Comparison of ENCODE assay signal across 8 mouse cellular contexts in the genomic region with DNA sequence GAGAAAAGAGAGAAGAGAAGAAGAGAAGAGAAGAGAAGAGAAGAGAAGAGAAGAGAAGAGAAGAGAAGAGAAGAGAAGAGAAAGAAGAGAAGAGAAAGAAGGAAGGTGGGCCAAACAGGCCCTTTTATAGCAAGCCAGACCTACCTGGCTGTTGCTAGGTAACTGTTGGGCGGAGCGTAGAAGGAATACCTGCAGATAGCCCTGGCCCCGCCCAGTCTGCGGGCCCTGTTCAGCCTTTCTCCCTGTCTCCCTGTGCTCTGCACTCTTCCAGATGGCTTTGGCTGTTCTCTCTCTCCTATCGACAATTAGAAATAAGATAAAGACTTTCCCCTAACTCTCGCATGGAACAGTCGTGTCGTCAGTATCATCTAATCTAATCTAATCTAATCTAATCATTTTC. TPM values are rescaled to one million over a fixed set of nuclear protein-coding genes. Genes with fewer than 3 reads are reported as not detected.
DNase-seq lines count a peak whose midpoint lies in the region; ATAC-seq and TF ChIP-seq lines count a peak whose summit lies in the region.

No protein-coding gene starts in this region.

- H3K4me3 ChIP-seq in testis, adult 2 months (ENCODE audit: control insufficient read depth, low read depth, low read length) = peak overlapping the region; percentile 87
- H3K4me3 ChIP-seq in hindbrain, embryonic 11.5 days (ENCODE audit: low read depth, low read length) = no peak overlapping the region
- H3K4me3 ChIP-seq in limb, embryonic 12.5 days (replicated peaks) = peak overlapping the region; percentile 94
- peak overlapping the region; percentile 88 for H3K4me3 ChIP-seq in midbrain, embryonic 15.5 days

- no peaks in the 10 kb centered on the region for H3K27me3 ChIP-seq in testis, adult 2 months (ENCODE audit: control insufficient read depth, insufficient read depth, low read length)
- H3K27me3 ChIP-seq in hindbrain, embryonic 11.5 days (ENCODE audit: control insufficient read depth, insufficient read depth, low read length) = no peaks in the 10 kb centered on the region
- H3K27me3 ChIP-seq in limb, embryonic 12.5 days = no peaks in the 10 kb centered on the region
- H3K27me3 ChIP-seq in midbrain, embryonic 15.5 days (replicated peaks) = no peaks in the 10 kb centered on the region

- no peak for TF ChIP-seq CTCF in testis, adult 2 months (IDR thresholded peaks at IDR 0.05; ENCODE audit: control insufficient read depth, insufficient read depth, insufficient replicate concordance, low read depth, low read length)

- 18% methylated on average over 8 of the region's 8 CpGs for WGBS in hindbrain, embryonic 11.5 days
- 13% methylated on average over 8 of the region's 8 CpGs for WGBS in limb, embryonic 12.5 days
- WGBS in midbrain, embryonic 15.5 days = 18% methylated on average over 8 of the region's 8 CpGs

- H3K27ac ChIP-seq in testis, adult 2 months (ENCODE audit: control insufficient read depth, insufficient read depth, low read depth, low read length) = peak overlapping the region; percentile 87
- H3K27ac ChIP-seq in hindbrain, embryonic 11.5 days (ENCODE audit: low read depth, low read length) = no peak overlapping the region
- no peak overlapping the region; the same call in 1 of the 2 replicates for H3K27ac ChIP-seq in limb, embryonic 12.5 days
- no peak overlapping the region for H3K27ac ChIP-seq in midbrain, embryonic 15.5 days

- ATAC-seq in hindbrain, embryonic 11.5 days (ENCODE audit: low FRiP score) = no peak
- no peak for ATAC-seq in limb, embryonic 12.5 days (ENCODE audit: insufficient number of reproducible peaks, insufficient read depth, low FRiP score, low TSS enrichment, low read depth)
- ATAC-seq in midbrain, embryonic 15.5 days (replicated peaks) = no peak

- TF ChIP-seq POLR2A in testis, adult 2 months (IDR thresholded peaks at IDR 0.05; ENCODE audit: control insufficient read depth, low read depth, low read length) = no peak

- peaks cover 20% of the 10 kb centered on the region for H3K4me1 ChIP-seq in testis, adult 2 months (ENCODE audit: control insufficient read depth, insufficient read depth, low read length)
- H3K4me1 ChIP-seq in hindbrain, embryonic 11.5 days (replicated peaks; ENCODE audit: control insufficient read depth, insufficient read depth, low read length) = peaks cover 3% of the 10 kb centered on the region; the same call in 1 of the 2 replicates
- peaks cover 17% of the 10 kb centered on the region for H3K4me1 ChIP-seq in limb, embryonic 12.5 days (replicated peaks)
- peaks cover 19% of the 10 kb centered on the region for H3K4me1 ChIP-seq in midbrain, embryonic 15.5 days

- DNase-seq in testis, postnatal 10 days (ENCODE audit: low spot score) = no peak
- DNase-seq in hindbrain, embryonic 11.5 days (ENCODE audit: low spot score) = no peak
- DNase-seq in thymus, postnatal 0 days (ENCODE audit: low spot score) = no peak
- DNase-seq in thymus, postnatal 25 days = no peak
- no peak for DNase-seq in layer of hippocampus, postnatal 14 days (ENCODE audit: low spot score in 2 of 2)

- peak overlapping the region; percentile 61 for H3K4me2 ChIP-seq in hindbrain, embryonic 11.5 days (replicated peaks; ENCODE audit: low read depth, low read length)
- H3K4me2 ChIP-seq in limb, embryonic 12.5 days = peak overlapping the region; percentile 76
- H3K4me2 ChIP-seq in midbrain, embryonic 15.5 days = peak overlapping the region; percentile 78

- no peaks in the 10 kb centered on the region; the same call in 1 of the 2 replicates for H3K36me3 ChIP-seq in testis, adult 2 months (ENCODE audit: control insufficient read depth, insufficient read depth, low read length)
- H3K36me3 ChIP-seq in hindbrain, embryonic 11.5 days (ENCODE audit: control insufficient read depth, insufficient read depth, low read length) = 0 out of 2 replicates have a peak, but pooled peaks cover 2% of the 10 kb centered on the region
- peaks cover 23% of the 10 kb centered on the region for H3K36me3 ChIP-seq in limb, embryonic 12.5 days
- peaks cover 11% of the 10 kb centered on the region for H3K36me3 ChIP-seq in midbrain, embryonic 15.5 days (replicated peaks)

- H3K9ac ChIP-seq in hindbrain, embryonic 11.5 days (ENCODE audit: low read depth, low read length) = no peak overlapping the region
- H3K9ac ChIP-seq in limb, embryonic 12.5 days (replicated peaks) = no peak overlapping the region
- peak overlapping the region; percentile 83; the same call in 1 of the 2 replicates for H3K9ac ChIP-seq in midbrain, embryonic 15.5 days

- no peaks in the 10 kb centered on the region for H3K9me3 ChIP-seq in hindbrain, embryonic 11.5 days (ENCODE audit: control insufficient read depth, low read length)
- H3K9me3 ChIP-seq in limb, embryonic 12.5 days = no peaks in the 10 kb centered on the region
- no peaks in the 10 kb centered on the region for H3K9me3 ChIP-seq in midbrain, embryonic 15.5 days

RNA-seq across cellular contexts. Expression of a gene that starts 1.3 kb away (rescaled TPM):
- polyA plus RNA-seq in testis, adult 2 months (2012; rRNA removed) = 42.7 and 45.0 TPM in 2 replicates
- polyA plus RNA-seq in hindbrain, embryonic 11.5 days (2014; fragmentation: Nextera tagmentation; extraction: Ambion mirVana) = 5.1 and 5.7 TPM in 2 replicates
- 21.0 and 22.6 TPM in 2 replicates for polyA plus RNA-seq in limb, embryonic 12.5 days (2016; fragmentation: Nextera tagmentation; extraction: Ambion mirVana)
- polyA plus RNA-seq in midbrain, embryonic 15.5 days (2015; fragmentation: Nextera tagmentation; extraction: Ambion mirVana) = 19.1 and 19.2 TPM in 2 replicates
- 2.5 TPM in 2 replicates for polyA plus RNA-seq in thymus, postnatal 0 days (2015; fragmentation: Nextera tagmentation; extraction: Ambion mirVana)
- total RNA-seq in layer of hippocampus, postnatal 14 days (2021) = 10 to 100 TPM; 12.4 to 12.8 TPM

RNA-seq across cellular contexts. Expression of a gene that starts 29.2 kb away (rescaled TPM):
- 1.0 and 1.4 TPM in 2 replicates for polyA plus RNA-seq in testis, adult 2 months (2012; rRNA removed)
- 6.7 and 9.6 TPM in 2 replicates for polyA plus RNA-seq in hindbrain, embryonic 11.5 days (2014; fragmentation: Nextera tagmentation; extraction: Ambion mirVana)
- 9.2 and 10.1 TPM in 2 replicates for polyA plus RNA-seq in limb, embryonic 12.5 days (2016; fragmentation: Nextera tagmentation; extraction: Ambion mirVana)
- 10.3 and 10.5 TPM in 2 replicates for polyA plus RNA-seq in midbrain, embryonic 15.5 days (2015; fragmentation: Nextera tagmentation; extraction: Ambion mirVana)
- polyA plus RNA-seq in thymus, postnatal 0 days (2015; fragmentation: Nextera tagmentation; extraction: Ambion mirVana) = 7.3 and 8.0 TPM in 2 replicates
- 1 to 10 TPM; 5.3 to 6.0 TPM for total RNA-seq in layer of hippocampus, postnatal 14 days (2021)

RNA-seq across cellular contexts. Expression of a gene that starts 40.3 kb away (rescaled TPM):
- 0.32 and 0.37 TPM in 2 replicates for polyA plus RNA-seq in testis, adult 2 months (2012; rRNA removed)
- 5.4 and 6.2 TPM in 2 replicates for polyA plus RNA-seq in hindbrain, embryonic 11.5 days (2014; fragmentation: Nextera tagmentation; extraction: Ambion mirVana)
- 5.8 and 6.7 TPM in 2 replicates for polyA plus RNA-seq in limb, embryonic 12.5 days (2016; fragmentation: Nextera tagmentation; extraction: Ambion mirVana)
- polyA plus RNA-seq in midbrain, embryonic 15.5 days (2015; fragmentation: Nextera tagmentation; extraction: Ambion mirVana) = 5.2 and 6.6 TPM in 2 replicates
- 4.8 and 6.0 TPM in 2 replicates for polyA plus RNA-seq in thymus, postnatal 0 days (2015; fragmentation: Nextera tagmentation; extraction: Ambion mirVana)
- total RNA-seq in layer of hippocampus, postnatal 14 days (2021) = 1 to 10 TPM; 2.7 to 3.2 TPM

RNA-seq across cellular contexts. Expression of a gene that starts 46.8 kb away (rescaled TPM):
- polyA plus RNA-seq in testis, adult 2 months (2012; rRNA removed) = 6.2 and 6.7 TPM in 2 replicates
- polyA plus RNA-seq in hindbrain, embryonic 11.5 days (2014; fragmentation: Nextera tagmentation; extraction: Ambion mirVana) = 6.1 and 6.3 TPM in 2 replicates
- 6.4 and 7.0 TPM in 2 replicates for polyA plus RNA-seq in limb, embryonic 12.5 days (2016; fragmentation: Nextera tagmentation; extraction: Ambion mirVana)
- polyA plus RNA-seq in midbrain, embryonic 15.5 days (2015; fragmentation: Nextera tagmentation; extraction: Ambion mirVana) = 6.3 and 6.6 TPM in 2 replicates
- polyA plus RNA-seq in thymus, postnatal 0 days (2015; fragmentation: Nextera tagmentation; extraction: Ambion mirVana) = 4.4 and 4.9 TPM in 2 replicates
- 1 to 10 TPM; 6.1 to 7.4 TPM for total RNA-seq in layer of hippocampus, postnatal 14 days (2021)

RNA-seq across cellular contexts. Expression of a gene that starts 50.6 kb away (rescaled TPM):
- polyA plus RNA-seq in testis, adult 2 months (2012; rRNA removed) = 0.79 and 0.93 TPM in 2 replicates
- 0.54 and 0.56 TPM in 2 replicates for polyA plus RNA-seq in hindbrain, embryonic 11.5 days (2014; fragmentation: Nextera tagmentation; extraction: Ambion mirVana)
- 0.39 and 0.59 TPM in 2 replicates for polyA plus RNA-seq in limb, embryonic 12.5 days (2016; fragmentation: Nextera tagmentation; extraction: Ambion mirVana)
- polyA plus RNA-seq in midbrain, embryonic 15.5 days (2015; fragmentation: Nextera tagmentation; extraction: Ambion mirVana) = 0.19 and 0.37 TPM in 2 replicates
- polyA plus RNA-seq in thymus, postnatal 0 days (2015; fragmentation: Nextera tagmentation; extraction: Ambion mirVana) = 81.6 and 96.5 TPM in 2 replicates
- under 1 TPM; 0.32 to 0.57 TPM for total RNA-seq in layer of hippocampus, postnatal 14 days (2021)
